Mouse (Mus musculus) testis, adult 2 months (tissue): ENCODE measurements around the gene AW551984. TPM values are rescaled to one million over a fixed set of nuclear protein-coding genes. Genes with fewer than 3 reads are reported as not detected.

ENCODE experiments used
- H3K27ac ChIP-seq: fragments of 200-500 bp; 2 replicates; pipeline ENCODE4 v1.5.1; 2012; ENCODE audit warnings: low read depth, low read length; ENCODE audit not compliant: control insufficient read depth, insufficient read depth
- H3K27me3 ChIP-seq: fragments of 200-500 bp; 2 replicates; pipeline ENCODE4 v1.6.1; 2012; ENCODE audit warnings: mild to moderate bottlenecking, low read length, moderate library complexity; ENCODE audit not compliant: control insufficient read depth, insufficient read depth
- H3K36me3 ChIP-seq: fragments of 200-500 bp; 2 replicates; pipeline ENCODE4 v1.6.1; 2012; ENCODE audit warnings: mild to moderate bottlenecking, low read length; ENCODE audit not compliant: control insufficient read depth, insufficient read depth
- H3K4me1 ChIP-seq: fragments of 200-500 bp; 2 replicates; pipeline ENCODE4 v1.6.1; 2012; ENCODE audit warnings: low read length; ENCODE audit not compliant: control insufficient read depth, insufficient read depth
- H3K4me3 ChIP-seq: fragments of 200-500 bp; 2 replicates; pipeline ENCODE4 v1.5.1; 2012; ENCODE audit warnings: low read depth, mild to moderate bottlenecking, low read length, moderate library complexity, mixed read lengths; ENCODE audit not compliant: control insufficient read depth
- CTCF ChIP-seq: fragments of 200-500 bp; IDR thresholded peaks from 2 replicates; pipeline ENCODE4 v1.5.1; 2012; ENCODE audit warnings: low read depth, mild to moderate bottlenecking, inconsistent platforms, low read length, moderate library complexity; ENCODE audit not compliant: control insufficient read depth, insufficient read depth, insufficient replicate concordance
- POLR2A ChIP-seq: fragments of 200-500 bp; IDR thresholded peaks from 2 replicates; pipeline ENCODE4 v1.6.1; 2012; ENCODE audit warnings: low read depth, mild to moderate bottlenecking, inconsistent platforms, low read length, moderate library complexity; ENCODE audit not compliant: control insufficient read depth
- polyA plus RNA-seq: library from polyadenylated mRNA; depleted of rRNA; stranded (reverse); fragments of >200 nt; gene quantifications from 2 replicates; pipeline ENCODE4 v1.2.3, GENCODE M21; 2012; rRNA removed

The AW551984 gene
- 0.05 and 0.13 TPM in 2 replicates for polyA plus RNA-seq

DNA sequence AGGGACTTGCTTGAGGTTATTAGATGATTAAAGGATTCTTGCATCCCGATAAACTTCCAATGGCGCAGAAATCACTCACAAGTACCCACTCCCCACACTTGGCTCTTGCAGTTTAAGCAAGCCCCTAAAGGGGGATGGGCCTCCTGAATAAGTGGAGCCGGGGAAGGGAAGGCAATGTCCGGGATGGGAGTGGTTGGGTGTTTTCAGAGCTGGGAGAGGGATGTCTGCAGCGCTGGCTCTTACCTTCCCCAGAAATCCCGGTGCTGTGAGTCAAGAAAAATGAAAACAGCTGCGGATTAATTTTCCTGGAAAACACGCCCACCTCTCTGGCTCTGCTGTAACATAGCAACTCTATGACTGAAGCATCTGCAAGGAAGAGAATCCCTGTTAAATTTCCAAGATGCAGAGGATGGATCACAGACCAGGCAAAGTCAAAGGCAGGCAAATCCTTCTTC lies at the start of gene AW551984:
Gene AW551984 (minus strand): TSS at position 405 of the 455 bp plus-strand sequence.
- no peaks in the 10 kb centered on the region for H3K36me3 ChIP-seq
- peaks cover 4% of the 10 kb centered on the region for H3K4me1 ChIP-seq
- no peaks in the 10 kb centered on the region for H3K27me3 ChIP-seq
- H3K4me3 ChIP-seq = no peak within 1 kb of the TSS
- H3K27ac ChIP-seq = no peak within 1 kb of the TSS
- no peak for TF ChIP-seq CTCF
- no peak for TF ChIP-seq POLR2A

DNA sequence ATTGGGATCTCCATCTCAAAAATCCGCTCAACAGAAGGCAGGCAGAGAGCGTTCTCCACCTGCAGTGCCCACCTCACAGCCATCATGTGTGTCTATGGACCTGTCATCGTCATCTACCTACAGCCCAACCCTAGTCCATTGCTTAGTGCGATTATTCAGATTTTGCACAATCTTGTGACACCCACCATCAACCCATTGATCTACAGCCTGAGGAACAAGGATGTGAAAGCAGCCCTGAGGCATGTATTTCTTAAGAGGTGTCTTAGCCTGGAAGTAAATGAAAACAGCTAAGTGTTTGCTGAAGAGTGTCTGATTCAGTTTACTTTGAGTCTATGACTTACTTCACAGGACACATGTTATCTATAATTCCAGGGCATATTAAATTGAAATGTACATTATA lies 43.2 kb upstream of the AW551984 start:
- no peaks in the 10 kb centered on the region for H3K36me3 ChIP-seq
- no peaks in the 10 kb centered on the region for H3K27me3 ChIP-seq
- H3K4me1 ChIP-seq = no peaks in the 10 kb centered on the region
- no peak overlapping the region for H3K4me3 ChIP-seq
- TF ChIP-seq CTCF = no peak
- TF ChIP-seq POLR2A = no peak
- no peak overlapping the region for H3K27ac ChIP-seq

DNA sequence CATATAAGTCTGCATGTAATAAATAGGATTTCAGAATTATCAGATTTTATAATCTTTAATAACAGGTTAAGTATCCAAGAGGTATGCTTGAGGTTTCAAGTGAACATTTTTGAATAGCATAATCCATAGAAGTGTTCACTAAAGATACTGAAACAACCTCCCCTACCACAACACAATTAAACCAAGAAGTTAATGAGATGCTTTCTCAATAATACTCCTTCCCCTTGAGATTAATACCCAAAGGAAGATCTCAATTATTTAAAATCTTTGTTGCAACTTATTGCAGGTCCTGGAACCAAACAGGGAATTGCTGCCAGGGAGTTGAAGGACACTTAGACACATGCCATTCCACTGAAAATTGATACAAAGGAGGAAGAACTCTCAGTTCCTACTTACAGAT lies 40.6 kb upstream of the AW551984 start, which contains the start of gene Olfr961:
Gene Olfr961 (plus strand): TSS at position 301 of the 400 bp plus-strand sequence.
- Histone ChIP-seq H3K4me3 (no peak within 1 kb of the TSS), H3K27me3 (no peaks in the 10 kb centered on the region), H3K27ac (no peak within 1 kb of the TSS), H3K36me3 (no peaks in the 10 kb centered on the region), H3K4me1 (no peaks in the 10 kb centered on the region)
- TF ChIP-seq POLR2A = no peak
- no peak for TF ChIP-seq CTCF

DNA sequence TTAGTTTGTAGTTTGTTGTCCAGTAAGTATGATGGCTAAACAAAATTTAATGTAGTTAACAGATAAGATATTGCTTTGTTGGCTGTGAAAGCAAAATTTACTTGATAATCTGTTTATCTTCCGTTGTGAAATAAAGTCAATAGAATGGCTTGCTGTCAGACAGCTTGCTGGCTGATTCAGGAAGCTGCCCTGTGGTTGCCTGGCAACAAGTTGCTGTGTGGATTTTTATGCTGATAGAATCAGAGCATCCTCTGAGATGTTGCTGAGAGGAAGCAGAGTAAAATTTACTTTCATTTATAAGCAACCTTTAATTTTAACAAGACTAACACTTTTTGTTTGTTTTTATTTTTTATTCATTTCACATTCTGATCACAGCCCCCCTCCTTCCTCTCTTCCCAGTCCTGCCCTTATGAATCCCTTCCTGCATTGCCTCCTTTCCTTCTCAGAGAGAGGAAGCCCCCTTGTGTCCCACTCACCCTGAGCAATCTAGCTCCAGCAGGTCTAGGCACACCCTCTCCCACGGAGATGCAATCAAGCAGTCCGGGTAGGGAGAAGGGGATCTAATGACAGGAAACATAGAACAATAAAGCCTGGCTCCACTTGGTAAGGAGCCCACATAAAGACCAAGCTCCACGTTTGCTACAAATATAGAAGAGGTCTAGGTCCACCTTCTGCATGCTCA lies 29.9 kb upstream of the AW551984 start:
- Histone ChIP-seq H3K4me3 (no peak overlapping the region), H3K27me3 (no peaks in the 10 kb centered on the region), H3K4me1 (no peaks in the 10 kb centered on the region), H3K27ac (no peak overlapping the region), H3K36me3 (no peaks in the 10 kb centered on the region)
- TF ChIP-seq POLR2A (no peak), CTCF (no peak)

DNA sequence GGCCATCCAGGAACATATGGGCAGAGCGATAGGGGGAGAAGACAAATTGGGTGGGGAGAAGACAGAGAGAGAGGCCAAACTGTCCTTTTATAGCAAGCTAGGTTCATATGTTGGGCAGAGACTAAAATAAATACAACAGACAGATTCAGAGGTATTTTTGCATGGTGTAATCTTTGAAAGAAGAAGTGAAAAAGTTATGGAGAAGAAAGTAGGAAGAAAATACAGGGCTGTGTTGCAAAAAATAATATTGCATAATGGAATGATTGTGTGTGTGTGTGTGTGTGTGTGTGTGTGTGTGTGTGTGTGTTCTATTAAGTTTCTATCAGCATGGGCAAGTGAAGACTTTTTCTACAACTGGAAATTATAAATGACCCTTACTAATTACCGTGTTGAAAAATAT lies 24.9 kb upstream of the AW551984 start:
- no peak overlapping the region for H3K27ac ChIP-seq
- H3K27me3 ChIP-seq = no peaks in the 10 kb centered on the region
- TF ChIP-seq POLR2A = no peak
- no peak for TF ChIP-seq CTCF
- no peaks in the 10 kb centered on the region for H3K4me1 ChIP-seq
- no peak overlapping the region for H3K4me3 ChIP-seq
- no peaks in the 10 kb centered on the region for H3K36me3 ChIP-seq

DNA sequence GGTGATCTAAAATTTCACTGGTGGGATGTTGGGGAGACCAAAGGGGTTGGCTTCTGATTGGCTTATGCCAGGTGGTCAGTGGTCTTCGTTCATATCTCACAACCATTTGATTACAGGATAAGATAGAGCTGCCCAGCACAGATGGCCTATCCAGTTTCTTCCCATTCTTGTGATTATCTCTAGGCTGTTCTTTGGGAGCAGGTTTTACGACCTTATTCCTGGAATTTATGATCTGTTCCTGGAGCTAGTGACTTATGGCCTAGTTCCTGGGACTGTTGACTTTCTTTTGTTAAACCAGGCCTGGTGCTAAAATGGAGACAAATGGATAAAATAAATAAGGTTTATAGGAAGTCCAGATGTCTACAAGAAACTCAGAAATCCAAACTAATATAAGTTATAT lies 20.5 kb upstream of the AW551984 start:
- Histone ChIP-seq H3K4me3 (no peak overlapping the region), H3K27ac (no peak overlapping the region), H3K36me3 (no peaks in the 10 kb centered on the region), H3K27me3 (no peaks in the 10 kb centered on the region), H3K4me1 (no peaks in the 10 kb centered on the region)
- TF ChIP-seq CTCF (no peak), POLR2A (no peak)

DNA sequence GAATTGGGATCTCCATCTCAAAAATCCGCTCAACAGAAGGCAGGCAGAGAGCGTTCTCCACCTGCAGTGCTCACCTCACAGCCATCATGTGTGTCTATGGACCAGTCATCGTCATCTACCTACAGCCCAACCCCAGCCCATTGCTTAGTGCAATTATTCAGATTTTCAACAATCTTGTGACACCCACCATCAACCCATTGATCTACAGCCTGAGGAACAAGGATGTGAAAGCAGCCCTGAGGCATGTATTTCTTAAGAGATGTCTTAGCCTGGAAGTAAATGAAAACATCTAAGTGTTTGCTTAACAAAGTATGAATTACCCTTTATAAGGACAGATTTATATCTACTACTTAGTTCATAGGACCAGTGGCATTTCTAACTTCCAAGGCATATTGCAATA lies 19.6 kb upstream of the AW551984 start:
- Histone ChIP-seq H3K27me3 (no peaks in the 10 kb centered on the region), H3K36me3 (no peaks in the 10 kb centered on the region), H3K4me3 (no peak overlapping the region), H3K4me1 (no peaks in the 10 kb centered on the region), H3K27ac (no peak overlapping the region)
- TF ChIP-seq CTCF = no peak
- TF ChIP-seq POLR2A = no peak
